Comparison of ENCODE assay signal across 23 mouse cellular contexts in genomic region chr19:48734370-48734769, GRCm38 (mm10).
"Had no signal": no experiment of that assay in that cellular context is flagged by ENCODE, and none has a peak within 500 bp of the region (broad histone marks: within the 10 kb centered on the region; RNA-seq: fewer than 3 reads in every experiment).

No protein-coding gene starts in this region.

- DNase-seq: kidney, postnatal 10 days; kidney, postnatal 36 days; left cerebral cortex, postnatal 4 days; liver, postnatal 0 days; lung, embryonic 14.5 days; right cerebral cortex, adult 18-20 months; right cerebral cortex, postnatal 14 days; right cerebral cortex, postnatal 4 days; thymus, adult 2 months; thymus, postnatal 14 days; thymus, postnatal 4 days had no signal

- H3K9me3 ChIP-seq: kidney, embryonic 15.5 days; limb, embryonic 12.5 days; limb, embryonic 15.5 days; midbrain, embryonic 12.5 days; midbrain, embryonic 15.5 days; neural tube, embryonic 12.5 days; neural tube, embryonic 15.5 days had no signal

- H3K9ac ChIP-seq: kidney, embryonic 15.5 days; limb, embryonic 12.5 days; limb, embryonic 15.5 days; liver, embryonic 14.5 days; liver, postnatal 0 days; lung, embryonic 14.5 days; midbrain, embryonic 12.5 days; midbrain, embryonic 15.5 days; neural tube, embryonic 12.5 days; neural tube, embryonic 15.5 days had no signal

- H3K36me3 ChIP-seq: kidney, embryonic 15.5 days; limb, embryonic 12.5 days; limb, embryonic 15.5 days; midbrain, embryonic 12.5 days; midbrain, embryonic 15.5 days; neural tube, embryonic 12.5 days; neural tube, embryonic 15.5 days had no signal

- H3K27me3 ChIP-seq: kidney, embryonic 15.5 days; limb, embryonic 12.5 days; limb, embryonic 15.5 days; midbrain, embryonic 12.5 days; midbrain, embryonic 15.5 days; neural tube, embryonic 12.5 days; neural tube, embryonic 15.5 days had no signal

- H3K4me2 ChIP-seq: kidney, embryonic 15.5 days; limb, embryonic 12.5 days; limb, embryonic 15.5 days; liver, embryonic 11.5 days; lung, embryonic 14.5 days; midbrain, embryonic 12.5 days; midbrain, embryonic 15.5 days; neural tube, embryonic 12.5 days; neural tube, embryonic 15.5 days had no signal

- H3K27ac ChIP-seq: kidney, embryonic 15.5 days; limb, embryonic 12.5 days; limb, embryonic 15.5 days; liver, embryonic 14.5 days; macrophage; midbrain, embryonic 12.5 days; midbrain, embryonic 15.5 days; neural tube, embryonic 12.5 days; neural tube, embryonic 15.5 days; stomach, postnatal 0 days had no signal

- H3K4me1 ChIP-seq: kidney, embryonic 15.5 days; limb, embryonic 12.5 days; limb, embryonic 15.5 days; midbrain, embryonic 15.5 days; neural tube, embryonic 12.5 days; neural tube, embryonic 15.5 days had no signal

- H3K4me3 ChIP-seq: kidney, embryonic 15.5 days; limb, embryonic 12.5 days; limb, embryonic 15.5 days; midbrain, embryonic 12.5 days; midbrain, embryonic 15.5 days; neural tube, embryonic 12.5 days; neural tube, embryonic 15.5 days had no signal

- ATAC-seq: liver, postnatal 0 days; lung, postnatal 0 days; midbrain, embryonic 15.5 days had no signal
